Comparison of ENCODE assay signal across 8 mouse cellular contexts in the genomic region with DNA sequence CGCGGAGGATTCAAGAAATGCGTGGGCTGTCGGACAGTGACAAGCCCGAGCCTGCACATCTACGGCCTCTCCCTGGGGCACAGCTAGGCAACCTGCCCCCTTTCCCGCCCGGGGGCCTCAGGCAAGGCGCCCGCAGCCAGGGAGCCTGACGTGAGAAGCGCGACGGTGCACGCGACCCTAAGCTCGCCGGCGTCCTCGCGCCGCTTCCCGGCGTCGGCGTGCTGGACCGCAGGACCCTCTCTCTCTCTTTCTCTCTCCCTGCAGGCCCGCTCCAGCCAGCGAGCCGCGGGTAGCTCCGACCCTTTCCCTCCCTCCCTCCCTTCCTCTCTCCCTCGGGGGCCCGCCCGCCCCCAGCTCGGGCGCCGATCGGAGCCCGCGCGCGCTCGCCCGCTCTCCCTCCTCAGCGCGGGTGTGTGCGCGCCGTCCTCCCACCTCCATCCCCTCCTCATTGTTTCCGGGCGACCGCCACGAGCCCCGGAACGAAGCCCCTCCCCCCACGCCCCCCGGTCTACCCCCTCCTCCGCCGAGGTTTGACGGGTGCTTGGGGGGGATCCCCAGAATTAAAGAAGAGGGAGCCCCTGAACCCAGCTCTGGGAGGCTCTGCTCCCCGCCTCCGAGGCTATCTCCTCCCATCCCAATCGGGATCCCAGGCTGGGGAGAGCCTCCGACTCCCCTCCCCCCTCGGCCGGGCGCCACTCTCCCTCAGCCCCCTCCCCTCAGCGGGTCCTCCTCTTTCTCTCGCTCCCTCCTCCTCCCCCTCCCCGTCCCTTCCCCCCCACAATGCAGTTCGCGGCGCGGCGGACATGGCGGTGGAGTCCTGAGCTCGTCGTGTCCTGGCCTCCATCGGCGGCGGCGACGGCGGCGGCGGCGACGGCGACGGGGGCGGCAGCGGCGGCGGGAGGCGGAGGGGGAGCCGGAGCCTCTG. TPM values are rescaled to one million over a fixed set of nuclear protein-coding genes. Genes with fewer than 3 reads are reported as not detected.
DNase-seq lines count a peak whose midpoint lies in the region; ATAC-seq and TF ChIP-seq lines count a peak whose summit lies in the region.

TSS of gene Tut4 (plus strand) at position 196 of the 925 bp plus-strand sequence.

- TF ChIP-seq CTCF in gastrocnemius, adult 2 months (IDR thresholded peaks at IDR 0.05), result no peak
- no peak for TF ChIP-seq CTCF in hindbrain, postnatal 0 days (IDR thresholded peaks at IDR 0.05; ENCODE audit: low read depth)
- no peak for TF ChIP-seq CTCF in left cerebral cortex, adult 2 months (IDR thresholded peaks at IDR 0.05)

- peaks cover 6% of the 10 kb centered on the region; the same call in 1 of the 2 replicates for H3K4me1 ChIP-seq in hindbrain, postnatal 0 days (ENCODE audit: insufficient read depth, low read length)

- H3K4me2 ChIP-seq in hindbrain, postnatal 0 days (ENCODE audit: low read depth, low read length), result peak within 1 kb of the TSS; percentile 73

- no peaks in the 10 kb centered on the region for H3K36me3 ChIP-seq in hindbrain, postnatal 0 days (ENCODE audit: insufficient read depth, low read length)

- no peaks in the 10 kb centered on the region for H3K9me3 ChIP-seq in hindbrain, postnatal 0 days (ENCODE audit: low read length)

- 1% methylated on average over 74 of the region's 97 CpGs for WGBS in hindbrain, postnatal 0 days

- intact Hi-C loops in gastrocnemius, adult 2 months (cut with DNase I), result loop anchor here (2.0 to 5.0 kb wide), 3 partner anchors 53 to 112 kb away; partner anchors contain the start of gene Gpx7
- intact Hi-C loops in left cerebral cortex, adult 2 months (cut with DNase I), result loop anchor here (1.0 kb wide), 2 partner anchors 53 to 120 kb away; partner anchors contain the start of gene Gpx7

- peak; percentile 79 for DNase-seq in T-cell, adult 2 months (ENCODE audit: low spot score)
- DNase-seq in cerebellum, postnatal 36 days, result peak; percentile 81 to 88
- DNase-seq in gastrocnemius, adult 2 months, result peak; percentile 89
- peak; percentile 94 for DNase-seq in hindbrain, postnatal 0 days (ENCODE audit: low spot score)
- peak; percentile 76 to 83 for DNase-seq in left cerebral cortex, adult 2 months (ENCODE audit: extremely low spot score in 1 of 2, low spot score in 2 of 2)
- DNase-seq in right cerebral cortex, adult 2 months (ENCODE audit: low spot score in 2 of 2), result peak; percentile 77 to 80
- peak; percentile 86 for DNase-seq in urinary bladder, postnatal 14 days (ENCODE audit: low spot score)

- peak within 1 kb of the TSS; percentile 92 for H3K27ac ChIP-seq in gastrocnemius, adult 2 months
- H3K27ac ChIP-seq in hindbrain, postnatal 0 days, result peak within 1 kb of the TSS; percentile 98
- H3K27ac ChIP-seq in left cerebral cortex, adult 2 months, result peak within 1 kb of the TSS; percentile 99

- peak within 1 kb of the TSS; percentile 87 for H3K9ac ChIP-seq in hindbrain, postnatal 0 days (replicated peaks; ENCODE audit: low read length)

- ATAC-seq in hindbrain, postnatal 0 days, result peak; percentile 93
- ATAC-seq in megakaryocyte, adult 5-6 weeks (ENCODE audit: poor library complexity, severe bottlenecking), result peak; percentile 55

- H3K27me3 ChIP-seq in hindbrain, postnatal 0 days (ENCODE audit: insufficient read depth, low read length), result no peaks in the 10 kb centered on the region

- H3K4me3 ChIP-seq in gastrocnemius, adult 2 months, result peak within 1 kb of the TSS; percentile 92
- peak within 1 kb of the TSS; percentile 96 for H3K4me3 ChIP-seq in hindbrain, postnatal 0 days (ENCODE audit: low read length)
- peak within 1 kb of the TSS; percentile 90 for H3K4me3 ChIP-seq in left cerebral cortex, adult 2 months

RNA-seq across cellular contexts. Expression of gene Tut4, which starts in this region (rescaled TPM):
- total RNA-seq in gastrocnemius, adult 2 months (2021), result 10 to 100 TPM; 19.0 to 20.0 TPM
- total RNA-seq in hindbrain, postnatal 0 days (2014; rRNA removed), result 38.2 and 50.4 TPM in 2 replicates
- 40.4 and 46.8 TPM in 2 replicates for polyA plus RNA-seq in hindbrain, postnatal 0 days (2015; fragmentation: Nextera tagmentation; extraction: Ambion mirVana)
- 10 to 100 TPM; 40.9 to 43.5 TPM for total RNA-seq in left cerebral cortex, adult 2 months (2021)
- total RNA-seq in megakaryocyte, adult 5-6 weeks (2015), result 34.5 and 39.4 TPM in 2 replicates
- 18.2 and 26.0 TPM in 2 replicates for total RNA-seq in megakaryocyte, adult 5-6 weeks (2017)

Comparison
In these comparisons a context has a peak if more than half of its experiments do, and no peak if none do; other contexts are left out.
1. Peak in every context shown above with its lines: DNase-seq, ATAC-seq, H3K4me3 ChIP-seq and H3K27ac ChIP-seq.